Mouse (Mus musculus) fibroblast of lung, adult 2 months (primary cell): ENCODE measurements around the gene Glp2r.

Experiments used
- DNase-seq: peaks from one replicate; pipeline ENCODE4 v3.0.0-alpha.2; 2011; ENCODE audit warnings: low read depth

Glp2r gene

GRCm38 (mm10) chr11:67771053-67771452 is at the start of gene Glp2r:
Gene Glp2r, minus strand, starts transcription at chr11:67771153.
- no peak for DNase-seq

- no peak for DNase-seq
Measured at GRCm38 (mm10) chr11:67820221-67820620, 49.3 kb upstream of the Glp2r start.

- no peak for DNase-seq
Measured at GRCm38 (mm10) chr11:67819604-67820003, 48.7 kb upstream of the Glp2r start.

DNA sequence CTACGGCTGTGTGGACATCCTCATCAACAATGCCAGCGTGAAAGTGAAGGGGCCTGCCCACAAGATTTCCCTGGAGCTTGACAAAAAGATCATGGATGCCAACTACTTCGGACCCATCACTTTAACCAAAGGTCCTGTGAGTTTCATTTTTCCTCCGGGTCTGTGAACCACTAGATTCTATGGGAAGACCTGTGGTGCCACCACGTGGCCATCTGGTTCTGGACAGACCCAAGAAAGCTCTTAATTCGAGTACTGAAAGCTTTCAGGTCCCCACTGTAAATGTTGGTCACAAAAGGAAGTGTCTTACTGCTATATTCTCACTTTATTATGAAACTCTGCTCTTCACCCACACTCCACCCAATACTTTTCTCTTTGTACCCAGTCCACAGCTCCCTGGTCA is 40.6 kb upstream of the Glp2r start:
- DNase-seq, result no peak

DNA sequence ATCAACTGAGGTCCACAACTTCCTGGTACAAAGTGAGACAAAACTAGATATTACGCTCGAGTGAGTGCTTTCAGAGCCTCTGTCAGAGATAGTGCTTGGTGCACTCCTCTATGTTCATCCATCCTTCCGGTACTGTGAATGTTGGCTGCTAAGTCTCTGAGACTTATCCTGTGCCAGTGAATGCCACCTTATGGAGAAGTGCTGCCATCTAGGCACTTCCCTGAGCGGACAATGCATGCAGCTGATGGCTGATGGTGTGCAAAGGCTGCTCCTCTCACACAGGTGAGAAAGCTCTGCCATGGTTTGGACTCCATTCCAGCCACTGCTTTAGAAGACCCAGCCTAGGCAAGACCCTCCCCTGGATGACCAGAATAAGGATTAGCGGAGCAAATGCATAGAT is 37.1 kb upstream of the Glp2r start:
- DNase-seq, result no peak

DNA sequence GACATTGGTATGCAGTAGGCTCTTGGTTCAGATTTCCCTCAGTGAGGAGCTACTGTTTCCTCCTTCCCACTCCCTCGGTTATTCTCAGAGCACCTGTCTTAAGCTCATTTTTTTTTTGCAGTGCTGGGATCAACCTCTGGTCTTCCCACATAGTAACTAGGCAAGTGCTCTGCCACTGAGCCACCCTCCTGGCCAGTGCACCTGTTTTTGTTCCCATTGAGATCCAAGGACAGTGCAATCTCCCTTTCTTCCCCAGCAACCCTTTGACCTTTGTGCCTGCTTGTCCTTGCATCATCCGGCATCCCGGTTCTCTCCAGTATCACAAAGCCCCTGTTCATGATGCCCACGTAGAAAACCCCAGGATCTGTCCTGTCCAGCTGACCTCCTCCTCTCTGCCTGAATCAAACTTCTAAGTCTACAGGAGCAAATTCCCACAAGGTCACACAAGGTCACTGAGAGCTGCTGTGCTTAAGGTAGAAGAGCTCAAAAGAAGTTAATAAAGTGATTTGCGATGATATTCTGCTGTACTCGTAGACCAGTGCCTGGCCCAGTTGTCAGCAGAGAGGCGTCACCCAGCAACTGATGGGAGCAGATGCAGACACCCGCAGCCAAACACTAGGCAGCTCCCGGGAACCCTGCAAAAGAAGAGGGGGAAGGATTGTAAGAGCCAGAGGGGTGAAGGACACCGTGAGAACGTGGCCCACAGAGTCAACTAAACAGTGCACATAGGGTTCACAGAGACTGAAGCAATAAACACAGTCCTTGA is 36.1 kb upstream of the Glp2r start:
- DNase-seq, result no peak

GRCm38 (mm10) chr11:67805538-67805937 is 34.6 kb upstream of the Glp2r start:
- DNase-seq, result no peak

DNA sequence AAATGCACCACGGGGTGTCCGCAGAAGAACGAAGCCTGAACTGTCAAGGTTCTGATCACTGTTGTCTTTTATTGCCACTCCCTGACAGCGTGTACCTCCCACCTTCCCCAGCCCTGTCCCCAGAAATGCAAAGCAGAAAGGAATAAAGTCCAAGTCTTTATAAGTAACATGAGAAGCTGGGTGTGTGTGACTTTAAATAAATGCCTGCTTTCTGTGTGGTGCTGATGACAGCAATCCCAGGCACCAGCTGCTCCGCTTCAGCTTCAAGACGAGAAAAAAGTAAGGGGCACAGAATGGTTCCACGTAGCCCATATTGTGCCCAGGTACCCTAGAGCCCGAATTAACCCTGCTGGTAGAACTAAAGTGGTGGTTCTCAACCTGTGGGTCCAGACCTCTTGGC is 30.2 kb upstream of the Glp2r start:
- DNase-seq, result no peak

DNA sequence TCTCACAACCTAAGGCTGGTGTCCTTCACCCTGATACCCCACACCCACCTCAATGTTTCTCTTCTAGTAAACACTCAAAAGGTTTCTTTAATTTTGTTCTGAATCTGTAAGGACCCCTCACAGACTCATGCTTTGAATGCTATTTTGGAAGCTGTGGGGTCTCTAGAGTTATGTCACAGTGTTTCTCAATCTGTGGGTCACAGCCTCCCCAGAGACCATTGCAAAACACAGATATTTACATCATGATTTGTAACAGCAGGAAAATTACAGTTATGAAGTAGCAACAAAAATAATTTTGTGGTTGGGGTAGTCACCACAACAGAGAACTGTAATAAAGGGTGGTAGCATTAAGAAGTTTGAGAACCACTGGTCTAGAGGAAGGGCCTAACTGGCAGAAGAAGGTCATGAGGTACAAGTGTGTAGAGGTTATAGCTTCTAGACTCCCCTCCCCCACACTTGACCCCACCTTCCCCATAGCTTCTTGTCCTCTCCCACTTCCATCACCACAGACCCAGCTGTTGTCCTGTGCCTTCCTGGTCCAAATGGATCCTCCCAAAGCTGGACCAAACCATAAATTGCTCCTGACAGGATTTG is 29.3 kb upstream of the Glp2r start:
- DNase-seq, result no peak

DNA sequence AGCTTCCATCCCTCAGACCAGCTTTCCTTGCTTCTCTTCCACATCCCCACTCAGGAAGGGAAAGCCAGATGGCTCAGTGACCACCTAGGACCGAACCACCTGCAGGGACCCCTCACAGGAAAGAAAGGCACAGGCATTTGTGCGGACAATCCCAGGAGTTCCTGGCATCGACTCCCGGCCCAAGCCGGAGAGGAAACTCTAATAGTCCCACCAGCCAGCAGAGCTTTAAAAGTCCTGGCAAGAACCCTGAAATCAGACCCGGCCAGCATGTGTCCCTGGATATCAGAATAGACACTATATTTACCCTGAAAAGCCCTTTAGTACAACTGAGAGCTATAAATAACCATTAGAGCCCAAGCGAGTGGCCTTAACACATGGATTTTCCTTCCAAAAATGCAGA is 27.0 kb upstream of the Glp2r start, which contains the start of gene Dhrs7c:
TSS of gene Dhrs7c (plus strand) at position 257 of the 400 bp plus-strand sequence.
- no peak for DNase-seq

GRCm38 (mm10) chr11:67790182-67790581 is 19.2 kb upstream of the Glp2r start:
- DNase-seq, result no peak

DNA sequence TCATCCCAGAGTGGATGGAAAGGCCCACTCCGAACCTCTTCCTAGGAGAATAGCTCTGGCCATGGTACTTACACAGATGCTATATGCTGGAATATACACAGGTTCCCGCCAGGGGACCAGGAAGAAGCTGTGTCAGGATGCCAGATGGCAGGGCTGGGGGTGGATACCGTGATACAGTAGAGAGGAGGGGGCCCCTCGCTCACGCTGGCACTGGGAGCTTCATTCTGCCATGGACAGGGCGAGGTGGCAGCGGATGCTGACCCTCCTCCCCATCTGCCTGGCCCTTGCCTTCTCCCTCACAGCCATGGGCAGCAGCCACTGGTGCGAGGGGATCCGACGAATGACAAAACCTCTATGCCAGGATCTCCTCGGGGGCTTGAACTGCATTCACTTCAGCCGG is 3.4 kb upstream of the Glp2r start, which contains the start of gene Gsg1l2:
TSS of gene Gsg1l2 (plus strand) at position 230 of the 400 bp plus-strand sequence.
- no peak for DNase-seq

GRCm38 (mm10) chr11:67772577-67772976 is 1.6 kb upstream of the Glp2r start:
- DNase-seq, result no peak

GRCm38 (mm10) chr11:67771691-67772090 is 738 bp upstream of the Glp2r start:
- DNase-seq, result no peak

DNA sequence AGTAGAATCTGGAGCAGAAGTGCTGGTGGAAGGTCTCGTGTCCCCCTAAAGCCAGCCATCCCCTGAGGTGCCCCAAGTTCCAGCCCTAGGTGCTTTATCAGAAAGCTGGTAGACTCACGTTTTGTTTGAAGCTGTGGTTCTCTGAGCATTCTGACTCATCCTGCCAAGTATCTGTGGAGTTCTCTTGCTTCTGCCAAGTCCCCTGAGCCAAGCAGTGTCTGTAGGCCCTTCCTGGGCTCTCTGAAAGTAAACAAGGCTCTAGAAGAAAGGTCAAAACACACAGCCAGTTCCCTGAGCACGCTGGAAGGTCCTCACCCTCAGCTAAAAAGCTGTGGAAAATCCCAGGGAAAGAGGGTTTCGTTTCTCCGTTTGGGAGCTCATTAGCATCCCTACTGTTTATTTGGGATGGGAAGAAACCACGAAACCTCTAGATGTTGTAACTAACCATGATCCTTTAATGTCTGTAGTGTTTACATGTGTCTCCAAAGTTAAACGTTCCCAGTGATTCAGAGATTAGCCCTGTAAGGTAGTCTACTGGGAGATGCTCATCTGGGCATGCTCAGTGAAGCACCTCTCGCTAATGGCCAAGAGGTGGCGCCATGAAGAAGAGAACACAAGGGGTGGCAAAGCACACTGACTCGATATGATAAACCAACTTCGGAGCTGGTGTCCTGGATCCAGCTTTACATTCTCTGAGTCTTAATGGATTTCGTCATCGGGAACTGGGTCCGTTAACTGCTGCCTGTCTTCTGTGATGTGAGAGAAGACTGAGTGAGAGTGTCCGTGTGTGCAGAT is 13.4 kb downstream of the Glp2r start:
- no peak for DNase-seq

DNA sequence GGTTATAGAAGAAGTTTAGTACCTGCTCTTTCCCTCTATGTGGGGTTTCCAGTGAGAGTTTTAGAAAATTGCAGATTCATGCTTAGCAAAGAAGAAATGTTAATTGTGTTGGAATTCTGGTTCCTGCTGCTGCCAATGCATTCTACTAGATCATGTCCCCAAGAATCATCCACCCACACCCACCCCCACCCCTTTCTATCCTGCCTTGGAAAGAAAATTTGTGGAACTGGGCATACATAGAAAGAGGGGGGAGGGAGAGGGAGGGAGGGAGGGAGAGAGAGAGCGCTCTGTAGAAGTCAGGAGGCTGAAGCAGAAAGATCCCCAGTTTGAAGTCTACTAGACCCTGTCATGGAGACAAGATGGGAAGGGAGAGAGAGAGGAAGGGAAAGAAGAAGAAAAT is 14.7 kb downstream of the Glp2r start:
- DNase-seq, result no peak

- no peak for DNase-seq
Measured at GRCm38 (mm10) chr11:67741569-67741968, 29.4 kb downstream of the Glp2r start.

- DNase-seq, result no peak
Measured at GRCm38 (mm10) chr11:67738846-67739490, 32.0 kb downstream of the Glp2r start.

- no peak for DNase-seq
Measured at GRCm38 (mm10) chr11:67738345-67738744, 32.6 kb downstream of the Glp2r start.

GRCm38 (mm10) chr11:67734597-67734996 is 36.4 kb downstream of the Glp2r start:
- no peak for DNase-seq

- DNase-seq, result no peak
Measured at GRCm38 (mm10) chr11:67733726-67734125, 37.2 kb downstream of the Glp2r start.

- DNase-seq, result no peak
Measured at GRCm38 (mm10) chr11:67731056-67731455, 39.9 kb downstream of the Glp2r start.
